Comparison of ENCODE assay signal across 21 mouse cellular contexts in genomic region chr12:33021140-33021539, GRCm38 (mm10).
DNase-seq lines count a peak whose midpoint lies in the region; ATAC-seq and TF ChIP-seq lines count a peak whose summit lies in the region.
"Had no signal": no experiment of that assay in that cellular context is flagged by ENCODE, and none has a peak within 500 bp of the region (broad histone marks: within the 10 kb centered on the region; RNA-seq: fewer than 3 reads in every experiment).

No protein-coding gene starts in this region.

- no peak overlapping the region for H3K27ac ChIP-seq in liver, adult 2 months (replicated peaks; ENCODE audit: insufficient read depth, low read depth, low read length)
- no peak overlapping the region for H3K27ac ChIP-seq in liver, postnatal 0 days (ENCODE audit: low read depth)
- peak overlapping the region; percentile 50; the same call in 1 of the 2 replicates for H3K27ac ChIP-seq in stomach, postnatal 0 days (replicated peaks)
- H3K27ac ChIP-seq: embryonic facial prominence, embryonic 10.5 days; embryonic facial prominence, embryonic 12.5 days; forebrain, embryonic 13.5 days; forebrain, embryonic 15.5 days had no signal

- no peak for TF ChIP-seq CTCF in liver, adult 2 months (IDR thresholded peaks at IDR 0.05; ENCODE audit: low read depth, low read length)
- TF ChIP-seq CTCF in liver, postnatal 0 days (IDR thresholded peaks at IDR 0.05; ENCODE audit: low read depth): no peak
- no peak for TF ChIP-seq CTCF in stomach, postnatal 0 days (IDR thresholded peaks at IDR 0.05; ENCODE audit: low read depth)

- no peaks in the 10 kb centered on the region for H3K27me3 ChIP-seq in liver, adult 2 months (ENCODE audit: control insufficient read depth, insufficient read depth, low read length)
- no peaks in the 10 kb centered on the region for H3K27me3 ChIP-seq in liver, postnatal 0 days (ENCODE audit: insufficient read depth, low read length)
- no peaks in the 10 kb centered on the region for H3K27me3 ChIP-seq in stomach, postnatal 0 days (ENCODE audit: control insufficient read depth, insufficient read depth, low read length)
- H3K27me3 ChIP-seq: embryonic facial prominence, embryonic 12.5 days; forebrain, embryonic 15.5 days; Patski had no signal

- H3K79me2 ChIP-seq in liver, adult 2 months (ENCODE audit: control insufficient read depth, insufficient read depth, low read length): no peaks in the 10 kb centered on the region

- no peak for TF ChIP-seq POLR2A in liver, adult 2 months (IDR thresholded peaks at IDR 0.05; ENCODE audit: extremely low read depth, insufficient read depth, low read length)

- H3K9me3 ChIP-seq in liver, postnatal 0 days (ENCODE audit: low read length): no peaks in the 10 kb centered on the region
- H3K9me3 ChIP-seq in stomach, postnatal 0 days (ENCODE audit: control insufficient read depth, low read length): no peaks in the 10 kb centered on the region
- H3K9me3 ChIP-seq: embryonic facial prominence, embryonic 10.5 days; forebrain, embryonic 15.5 days had no signal

- no peaks in the 10 kb centered on the region for H3K4me1 ChIP-seq in liver, adult 2 months (ENCODE audit: control insufficient read depth, insufficient read depth, low read length)
- H3K4me1 ChIP-seq in liver, postnatal 0 days (ENCODE audit: insufficient read depth): no peaks in the 10 kb centered on the region
- H3K4me1 ChIP-seq in stomach, postnatal 0 days (replicated peaks; ENCODE audit: control insufficient read depth, insufficient read depth): no peaks in the 10 kb centered on the region
- H3K4me1 ChIP-seq: forebrain, embryonic 13.5 days had no signal

- no peak overlapping the region for H3K4me2 ChIP-seq in liver, postnatal 0 days (ENCODE audit: low read depth, low read length)
- H3K4me2 ChIP-seq in stomach, postnatal 0 days (replicated peaks; ENCODE audit: low read depth): no peak overlapping the region
- H3K4me2 ChIP-seq: embryonic facial prominence, embryonic 12.5 days; forebrain, embryonic 13.5 days; forebrain, embryonic 15.5 days had no signal

- ATAC-seq in liver, postnatal 0 days: no peak
- ATAC-seq in stomach, postnatal 0 days (ENCODE audit: low FRiP score, low TSS enrichment): no peak
- ATAC-seq: activated CD4-positive, CD25-positive, alpha-beta regulatory T cell, adult 4 months; forebrain, embryonic 13.5 days; forebrain, embryonic 15.5 days; forebrain, postnatal 0 days; Patski had no signal

- WGBS in liver, adult 2 months: 43% methylated on average over 9 of the region's 9 CpGs
- WGBS in liver, postnatal 0 days (ENCODE audit: insufficient replicate concordance): 70% methylated on average over 9 of the region's 9 CpGs
- WGBS in stomach, postnatal 0 days: 74% methylated on average over 9 of the region's 9 CpGs

- no peak for TF ChIP-seq EP300 in liver, postnatal 0 days (IDR thresholded peaks at IDR 0.05; ENCODE audit: low read depth)
- no peak for TF ChIP-seq EP300 in stomach, postnatal 0 days (optimal IDR thresholded peaks at IDR 0.05)

- H3K9ac ChIP-seq in liver, adult 2 months (ENCODE audit: low read depth, low read length): no peak overlapping the region
- no peak overlapping the region for H3K9ac ChIP-seq in liver, postnatal 0 days (replicated peaks)
- no peak overlapping the region for H3K9ac ChIP-seq in stomach, postnatal 0 days (ENCODE audit: low read length)
- H3K9ac ChIP-seq: embryonic facial prominence, embryonic 12.5 days; forebrain, embryonic 13.5 days; forebrain, embryonic 15.5 days; forebrain, postnatal 0 days had no signal

- no peaks in the 10 kb centered on the region for H3K36me3 ChIP-seq in liver, adult 2 months (ENCODE audit: control insufficient read depth, insufficient read depth, low read length)
- H3K36me3 ChIP-seq in liver, postnatal 0 days (replicated peaks; ENCODE audit: insufficient read depth, low read length): no peaks in the 10 kb centered on the region
- H3K36me3 ChIP-seq in stomach, postnatal 0 days (ENCODE audit: control insufficient read depth, insufficient read depth, low read length): no peaks in the 10 kb centered on the region
- H3K36me3 ChIP-seq: embryonic facial prominence, embryonic 10.5 days; embryonic facial prominence, embryonic 12.5 days; forebrain, embryonic 15.5 days had no signal

- H3K4me3 ChIP-seq in liver, adult 2 months (ENCODE audit: insufficient read depth, low read depth, low read length): no peak overlapping the region
- H3K4me3 ChIP-seq in liver, postnatal 0 days (ENCODE audit: low read depth, low read length): no peak overlapping the region
- H3K4me3 ChIP-seq in stomach, postnatal 0 days (ENCODE audit: low read depth, low read length): no peak overlapping the region
- H3K4me3 ChIP-seq: embryonic facial prominence, embryonic 10.5 days; embryonic facial prominence, embryonic 12.5 days; forebrain, embryonic 13.5 days; forebrain, embryonic 15.5 days had no signal

- DNase-seq in liver, adult 2 months (ENCODE audit: extremely low read depth, low read depth, low spot score): peak; percentile 61
- DNase-seq in liver, postnatal 0 days: no peak
- peak; percentile 74 for DNase-seq in MN1 (ENCODE audit: low spot score)
- DNase-seq in brain, adult 2 months (ENCODE audit: low read depth, low spot score): peak; percentile 51
- no peak for DNase-seq in stomach, postnatal 0 days (ENCODE audit: low spot score)
- DNase-seq in thymus, postnatal 0 days (ENCODE audit: low spot score): no peak
- DNase-seq in adrenal gland, postnatal 25 days: no peak
- DNase-seq: adrenal gland, adult 8-10 months; adrenal gland, postnatal 14 days; cerebellum, adult 11-12 months; cerebellum, adult 2 months; cerebellum, adult 9-10 months; cerebellum, postnatal 10 days; cerebellum, postnatal 25 days; forebrain, postnatal 0 days had no signal

Comparison
In these comparisons a context has a peak if more than half of its experiments do, and no peak if none do; other contexts are left out.
1. DNase-seq: peak in liver, adult 2 months (single experiment), MN1 (single experiment) and brain, adult 2 months (single experiment); none in liver, postnatal 0 days (single experiment), stomach, postnatal 0 days (single experiment), thymus, postnatal 0 days (single experiment) and adrenal gland, postnatal 25 days (single experiment).